Mouse (Mus musculus): ENCODE data around the gene Gtf2a2. TPM values are rescaled to one million over a fixed set of nuclear protein-coding genes. Genes with fewer than 3 reads are reported as not detected.

Gtf2a2 gene
- total and polyA plus RNA-seq, 3 experiments, result 74.9 to 75.8 TPM; not detected in 1

GRCm38 (mm10) chr9:70009754-70010304 lies 2.5 kb upstream of the Gtf2a2 start:
- Histone ChIP-seq H3K27ac (ENCODE audit: control insufficient read depth, low read depth, low read length) (no peak overlapping the region; the same call in 1 of the 2 replicates), H3K4me1 (ENCODE audit: control insufficient read depth in 1 of 2, insufficient read depth in 2 of 2, low read length in 2 of 2) (peaks cover 0 to 5% of the 10 kb centered on the region in 2 experiments; a peak in 2 of 4 replicates), H3K9me3 (replicated peaks; ENCODE audit: insufficient read depth, low read length) (no peaks in the 10 kb centered on the region), H3K79me2 (ENCODE audit: control insufficient read depth, insufficient read depth, low read length, poor library complexity) (peaks cover 20% of the 10 kb centered on the region), H3K9ac (ENCODE audit: control insufficient read depth, low read depth, low read length, poor library complexity, severe bottlenecking) (no peak overlapping the region), H3K36me3 (ENCODE audit: control insufficient read depth in 1 of 2, insufficient read depth in 2 of 2, low read length in 2 of 2) (peaks cover 7 to 18% of the 10 kb centered on the region in 2 experiments), H3K4me3 (ENCODE audit: control insufficient read depth in 1 of 2, insufficient read depth in 1 of 2, low read depth in 2 of 2, low read length in 2 of 2) (no peak overlapping the region), H3K27me3 (ENCODE audit: control insufficient read depth in 1 of 2, insufficient read depth in 2 of 2, low read length in 2 of 2) (no peaks in the 10 kb centered on the region)
- no peak for DNase-seq (ENCODE audit: low read depth, low spot score)
- TF ChIP-seq EP300 (IDR thresholded peaks at IDR 0.05; ENCODE audit: low read depth in 1 of 2, low read length in 2 of 2) (peak in 1 of 2 experiments; percentile 46; a peak in 2 of 4 replicates), TAL1 (IDR thresholded peaks at IDR 0.05; ENCODE audit: low read length) (peak; percentile 55), POLR2A (IDR thresholded peaks at IDR 0.05; ENCODE audit: control insufficient read depth in 1 of 2, insufficient read depth in 1 of 2, low read depth in 1 of 2, low read length in 2 of 2, poor library complexity in 1 of 2) (no peak), TCF12 (IDR thresholded peaks at IDR 0.05; ENCODE audit: low read depth, low read length) (no peak), ZMIZ1 (IDR thresholded peaks at IDR 0.05; ENCODE audit: low read depth, low read length) (no peak), HCFC1 (IDR thresholded peaks at IDR 0.05; ENCODE audit: low read depth, low read length) (no peak)

- Histone ChIP-seq H3K36me3 (ENCODE audit: control insufficient read depth in 1 of 2, insufficient read depth in 2 of 2, low read length in 2 of 2) (peaks cover 9 to 18% of the 10 kb centered on the region in 2 experiments), H3K4me1 (ENCODE audit: control insufficient read depth in 1 of 2, insufficient read depth in 2 of 2, low read length in 2 of 2) (peaks cover 0 to 8% of the 10 kb centered on the region in 2 experiments; a peak in 3 of 4 replicates), H3K79me2 (ENCODE audit: control insufficient read depth, insufficient read depth, low read length, poor library complexity) (peaks cover 20% of the 10 kb centered on the region), H3K4me3 (ENCODE audit: control insufficient read depth in 1 of 2, insufficient read depth in 1 of 2, low read depth in 2 of 2, low read length in 2 of 2) (no peak overlapping the region), H3K27ac (ENCODE audit: control insufficient read depth, low read depth, low read length) (no peak overlapping the region), H3K9me3 (replicated peaks; ENCODE audit: insufficient read depth, low read length) (no peaks in the 10 kb centered on the region), H3K27me3 (ENCODE audit: control insufficient read depth in 1 of 2, insufficient read depth in 2 of 2, low read length in 2 of 2) (no peaks in the 10 kb centered on the region), H3K9ac (ENCODE audit: control insufficient read depth, low read depth, low read length, poor library complexity, severe bottlenecking) (no peak overlapping the region)
- DNase-seq (ENCODE audit: low read depth, low spot score), result no peak
- no peak for TF ChIP-seq TCF12 (IDR thresholded peaks at IDR 0.05; ENCODE audit: low read depth, low read length)
- no peak for TF ChIP-seq RCOR1 (IDR thresholded peaks at IDR 0.05; ENCODE audit: low read depth, low read length)
- TF ChIP-seq MXI1 (IDR thresholded peaks at IDR 0.05; ENCODE audit: low read depth, low read length), result no peak
- no peak for TF ChIP-seq MEF2A (IDR thresholded peaks at IDR 0.05; ENCODE audit: extremely low read depth, insufficient replicate concordance, low read depth, low read length, poor library complexity, severe bottlenecking)
- TF ChIP-seq ZNF384 (IDR thresholded peaks at IDR 0.05; ENCODE audit: low read depth, low read length), result no peak
- no peak for TF ChIP-seq KAT2A (conservative IDR thresholded peaks at IDR 0.05; ENCODE audit: low read depth, low read length)
- TF ChIP-seq SIN3A (IDR thresholded peaks at IDR 0.05; ENCODE audit: low read length), result no peak
- TF ChIP-seq USF2 (IDR thresholded peaks at IDR 0.05; ENCODE audit: borderline replicate concordance in 1 of 2, insufficient read depth in 1 of 2, low read depth in 1 of 2, low read length in 2 of 2), result no peak
- no peak for TF ChIP-seq HCFC1 (IDR thresholded peaks at IDR 0.05; ENCODE audit: low read depth, low read length)
- no peak for TF ChIP-seq SMC3 (IDR thresholded peaks at IDR 0.05; ENCODE audit: low read depth, low read length)
- TF ChIP-seq CTCF (IDR thresholded peaks at IDR 0.05 in 2 of 3, conservative IDR thresholded peaks at IDR 0.05 in 1 of 3; ENCODE audit: control insufficient read depth in 1 of 3, insufficient read depth in 1 of 3, low read depth in 2 of 3, low read length in 3 of 3, poor library complexity in 1 of 3, severe bottlenecking in 1 of 3), result no peak
- no peak for TF ChIP-seq TAL1 (IDR thresholded peaks at IDR 0.05; ENCODE audit: low read length)
- no peak for TF ChIP-seq ELF1 (IDR thresholded peaks at IDR 0.05; ENCODE audit: low read depth, low read length)
- no peak for TF ChIP-seq MAZ (IDR thresholded peaks at IDR 0.05; ENCODE audit: low read depth, low read length)
- TF ChIP-seq GABPA (IDR thresholded peaks at IDR 0.05; ENCODE audit: low read depth, low read length), result no peak
- no peak for TF ChIP-seq BHLHE40 (IDR thresholded peaks at IDR 0.05; ENCODE audit: borderline replicate concordance, low read depth, low read length)
- TF ChIP-seq TBP (IDR thresholded peaks at IDR 0.05; ENCODE audit: low read depth, low read length), result no peak
- no peak for TF ChIP-seq EP300 (IDR thresholded peaks at IDR 0.05; ENCODE audit: low read depth in 1 of 2, low read length in 2 of 2)
Measured at GRCm38 (mm10) chr9:70010781-70011473, 1.4 kb upstream of the Gtf2a2 start.
